Mouse (Mus musculus): ENCODE results near the gene Rpl10. TPM values are rescaled to one million over a fixed set of nuclear protein-coding genes. Genes with fewer than 3 reads are reported as not detected.

The Rpl10 gene
- 542 and 551 TPM in 2 replicates for polyA plus RNA-seq (2015; fragmentation: Nextera tagmentation; extraction: Ambion mirVana)

GRCm38 (mm10) chrX:74270062-74270901 lies at the start of gene Rpl10:
TSS of gene Rpl10 (plus strand) at chrX:74270812.
- 18% methylated on average over 42 of the region's 42 CpGs for WGBS
- H3K27ac ChIP-seq, result peak within 1 kb of the TSS; percentile 97
- H3K4me2 ChIP-seq (replicated peaks), result peak within 1 kb of the TSS; percentile 64

DNA sequence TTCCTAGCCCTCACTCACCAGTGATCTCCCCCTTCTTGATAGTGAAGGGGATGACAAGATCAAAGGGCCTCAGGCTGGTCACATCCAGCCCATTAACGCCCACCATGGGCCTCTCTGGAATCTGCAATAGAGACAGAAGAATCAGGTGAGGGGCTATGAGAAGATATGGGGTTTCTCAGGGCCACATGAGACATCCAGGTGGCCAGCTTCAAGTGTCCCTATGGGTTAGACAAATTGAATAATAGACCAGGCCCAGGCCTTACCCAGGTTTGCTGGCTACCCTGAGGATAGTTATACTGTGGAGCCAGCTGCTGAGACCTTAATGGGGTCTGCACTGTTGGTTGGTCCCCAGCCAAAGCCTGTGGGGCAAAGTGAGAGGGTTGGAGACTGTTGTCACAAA lies 40.6 kb upstream of the Rpl10 start:
- Histone ChIP-seq H3K27me3 (no peaks in the 10 kb centered on the region), H3K4me2 (replicated peaks) (no peak overlapping the region), H3K27ac (no peak overlapping the region), H3K4me3 (replicated peaks) (no peak overlapping the region), H3K4me1 (replicated peaks) (no peaks in the 10 kb centered on the region), H3K36me3 (peaks cover 96% of the 10 kb centered on the region), H3K9ac (replicated peaks) (no peak overlapping the region), H3K9me3 (no peaks in the 10 kb centered on the region)
- ATAC-seq, result no peak
- 73% methylated on average over 1 of the region's 1 CpGs for WGBS

More at GRCm38 (mm10) chrX:74270062-74270901, at the start of gene Rpl10:
- Histone ChIP-seq H3K4me1 (replicated peaks) (peaks cover 10% of the 10 kb centered on the region), H3K9me3 (no peaks in the 10 kb centered on the region), H3K36me3 (peaks cover 12% of the 10 kb centered on the region), H3K9ac (replicated peaks) (peak within 1 kb of the TSS; percentile 78), H3K4me3 (replicated peaks) (peak within 1 kb of the TSS; percentile 66), H3K27me3 (no peaks in the 10 kb centered on the region)
- peak; percentile 96 for ATAC-seq

DNA sequence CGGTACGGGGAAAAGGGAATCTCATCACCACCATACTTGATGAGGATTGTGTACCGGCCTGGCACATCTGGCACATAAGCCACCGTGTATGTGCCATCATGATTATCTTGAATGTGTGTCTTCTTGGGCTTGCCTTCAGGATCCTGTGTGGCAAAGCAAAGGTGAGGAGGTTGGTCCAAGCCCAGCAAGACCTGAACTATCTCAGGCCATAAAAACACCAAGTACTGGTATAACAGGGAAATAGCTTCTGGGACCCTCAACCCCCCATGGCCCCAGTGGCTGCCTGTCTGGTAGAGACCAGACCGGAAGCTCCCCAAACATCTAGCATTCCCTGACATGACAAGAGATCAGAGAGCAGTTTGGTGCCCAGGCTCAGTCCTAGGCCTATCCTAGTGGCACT lies 37.4 kb upstream of the Rpl10 start:
- H3K9ac ChIP-seq (replicated peaks), result no peak overlapping the region
- no peak overlapping the region for H3K27ac ChIP-seq
- peaks cover 93% of the 10 kb centered on the region for H3K36me3 ChIP-seq
- no peaks in the 10 kb centered on the region for H3K27me3 ChIP-seq
- no peak overlapping the region for H3K4me2 ChIP-seq (replicated peaks)
- H3K4me3 ChIP-seq (replicated peaks), result no peak overlapping the region
- no peaks in the 10 kb centered on the region for H3K9me3 ChIP-seq
- WGBS, result 92% methylated on average over 5 of the region's 5 CpGs
- no peaks in the 10 kb centered on the region for H3K4me1 ChIP-seq (replicated peaks)
- no peak for ATAC-seq

GRCm38 (mm10) chrX:74240332-74240731 lies 30.3 kb upstream of the Rpl10 start:
- Histone ChIP-seq H3K4me2 (replicated peaks) (no peak overlapping the region), H3K36me3 (peaks cover 70% of the 10 kb centered on the region), H3K9ac (replicated peaks) (no peak overlapping the region), H3K9me3 (no peaks in the 10 kb centered on the region), H3K27me3 (no peaks in the 10 kb centered on the region), H3K4me1 (replicated peaks) (peaks cover 16% of the 10 kb centered on the region), H3K27ac (no peak overlapping the region), H3K4me3 (replicated peaks) (no peak overlapping the region)
- no peak for ATAC-seq
- WGBS, result 92% methylated on average over 4 of the region's 4 CpGs

GRCm38 (mm10) chrX:74243396-74243795 lies 27.2 kb upstream of the Rpl10 start:
- peaks cover 45% of the 10 kb centered on the region for H3K36me3 ChIP-seq
- peaks cover 16% of the 10 kb centered on the region for H3K4me1 ChIP-seq (replicated peaks)
- H3K27me3 ChIP-seq, result no peaks in the 10 kb centered on the region
- no peak overlapping the region for H3K27ac ChIP-seq
- no peak for ATAC-seq
- no peaks in the 10 kb centered on the region for H3K9me3 ChIP-seq
- H3K4me3 ChIP-seq (replicated peaks), result peak overlapping the region; percentile 59
- 91% methylated on average over 2 of the region's 2 CpGs for WGBS
- H3K4me2 ChIP-seq (replicated peaks), result peak overlapping the region; percentile 68
- H3K9ac ChIP-seq (replicated peaks), result peak overlapping the region; percentile 78

GRCm38 (mm10) chrX:74243807-74244206 lies 26.8 kb upstream of the Rpl10 start:
- Histone ChIP-seq H3K36me3 (peaks cover 41% of the 10 kb centered on the region), H3K4me2 (replicated peaks) (peak overlapping the region; percentile 68), H3K27me3 (no peaks in the 10 kb centered on the region), H3K9ac (replicated peaks) (peak overlapping the region; percentile 78), H3K4me3 (replicated peaks) (peak overlapping the region; percentile 59), H3K9me3 (no peaks in the 10 kb centered on the region), H3K4me1 (replicated peaks) (peaks cover 16% of the 10 kb centered on the region), H3K27ac (no peak overlapping the region)
- WGBS, result 59% methylated on average over 3 of the region's 3 CpGs
- ATAC-seq, result no peak

DNA sequence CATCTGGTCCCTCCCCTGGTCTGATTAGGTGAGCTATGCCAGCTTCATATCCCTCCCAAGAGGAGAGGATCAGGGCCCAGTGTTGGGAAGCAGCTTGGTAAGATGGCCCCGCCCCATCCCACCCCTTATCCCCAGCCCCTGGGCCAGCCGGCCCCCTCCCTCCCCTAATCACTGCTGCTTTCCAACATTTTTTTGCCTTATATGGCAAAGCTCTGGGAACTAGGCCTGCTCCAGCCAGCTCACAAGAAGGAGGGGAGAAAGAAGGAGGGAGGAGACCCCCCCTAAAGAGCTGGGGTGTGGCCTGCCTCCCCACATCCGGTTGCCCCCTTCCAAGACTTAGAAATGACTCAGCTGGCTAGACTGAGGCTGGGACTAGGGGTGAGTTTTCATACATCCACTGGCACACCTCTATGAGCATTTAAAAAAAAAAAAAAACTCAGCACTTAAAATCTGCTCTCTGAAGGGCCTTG lies 26.0 kb upstream of the Rpl10 start:
- Histone ChIP-seq H3K36me3 (peaks cover 32% of the 10 kb centered on the region), H3K27me3 (no peaks in the 10 kb centered on the region), H3K4me3 (replicated peaks) (peak overlapping the region; percentile 59), H3K9ac (replicated peaks) (peak overlapping the region; percentile 78), H3K4me2 (replicated peaks) (peak overlapping the region; percentile 68), H3K27ac (peak overlapping the region; percentile 91), H3K9me3 (no peaks in the 10 kb centered on the region), H3K4me1 (replicated peaks) (peaks cover 21% of the 10 kb centered on the region)
- ATAC-seq, result peak; percentile 56
- 12% methylated on average over 3 of the region's 3 CpGs for WGBS

- H3K27ac ChIP-seq, result peak overlapping the region; percentile 91
- H3K9me3 ChIP-seq, result no peaks in the 10 kb centered on the region
- H3K4me1 ChIP-seq (replicated peaks), result peaks cover 21% of the 10 kb centered on the region
- peak overlapping the region; percentile 59 for H3K4me3 ChIP-seq (replicated peaks)
- peak overlapping the region; percentile 78 for H3K9ac ChIP-seq (replicated peaks)
- 43% methylated on average over 1 of the region's 1 CpGs for WGBS
- H3K27me3 ChIP-seq, result no peaks in the 10 kb centered on the region
- H3K4me2 ChIP-seq (replicated peaks), result peak overlapping the region; percentile 68
- no peak for ATAC-seq
- peaks cover 28% of the 10 kb centered on the region for H3K36me3 ChIP-seq
Measured at GRCm38 (mm10) chrX:74245107-74245506, 25.5 kb upstream of the Rpl10 start.

DNA sequence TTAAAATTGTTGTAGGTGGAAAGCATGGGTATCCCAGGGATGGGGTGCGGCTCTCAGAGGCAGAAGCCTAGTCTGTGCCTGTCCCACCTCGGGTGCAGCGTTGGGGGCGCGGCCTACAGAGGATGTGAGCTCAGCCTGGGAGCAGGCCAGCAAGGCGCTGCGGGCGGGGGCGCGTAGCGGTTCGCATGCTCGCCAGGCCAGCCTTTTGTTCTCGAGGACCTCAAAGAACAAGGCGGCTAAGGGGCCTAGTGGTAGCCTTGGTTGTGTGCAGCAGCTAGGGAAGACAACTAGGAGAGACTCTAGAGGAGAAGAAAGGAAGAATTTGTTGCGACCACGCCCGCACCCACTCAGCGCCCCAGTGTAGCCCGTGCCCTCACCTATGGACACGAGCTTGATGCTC lies 24.9 kb upstream of the Rpl10 start:
- peak overlapping the region; percentile 91 for H3K27ac ChIP-seq
- peak overlapping the region; percentile 68 for H3K4me2 ChIP-seq (replicated peaks)
- ATAC-seq, result peak; percentile 69
- no peaks in the 10 kb centered on the region for H3K27me3 ChIP-seq
- peaks cover 22% of the 10 kb centered on the region for H3K36me3 ChIP-seq
- peaks cover 21% of the 10 kb centered on the region for H3K4me1 ChIP-seq (replicated peaks)
- peak overlapping the region; percentile 78 for H3K9ac ChIP-seq (replicated peaks)
- H3K4me3 ChIP-seq (replicated peaks), result peak overlapping the region; percentile 59
- H3K9me3 ChIP-seq, result no peaks in the 10 kb centered on the region
- 29% methylated on average over 12 of the region's 21 CpGs for WGBS

DNA sequence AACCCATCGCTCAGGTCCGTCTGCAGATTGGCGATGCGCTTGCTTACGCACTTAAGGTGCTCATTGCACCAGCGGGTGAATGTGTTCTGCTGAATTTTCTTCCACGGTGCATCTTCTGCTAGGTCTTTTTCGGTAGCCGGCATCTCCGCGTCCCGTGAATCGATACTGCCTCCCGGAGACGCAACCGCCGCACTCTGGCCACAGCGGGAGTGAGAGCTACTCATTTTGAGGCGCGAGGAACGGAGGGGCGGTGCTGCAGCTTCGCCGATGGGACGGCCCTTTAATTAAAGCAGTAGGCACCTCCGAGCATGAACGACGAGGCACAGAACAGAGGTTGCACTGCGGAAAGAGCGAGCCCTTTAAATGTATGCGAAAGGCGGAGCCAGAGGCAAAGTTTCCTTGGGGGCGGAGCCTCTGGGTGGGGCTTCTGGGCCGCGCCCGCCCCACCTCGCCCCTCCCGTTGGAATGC lies 24.4 kb upstream of the Rpl10 start:
- Histone ChIP-seq H3K36me3 (peaks cover 16% of the 10 kb centered on the region), H3K4me3 (replicated peaks) (peak overlapping the region; percentile 59), H3K27me3 (no peaks in the 10 kb centered on the region), H3K4me2 (replicated peaks) (peak overlapping the region; percentile 68), H3K4me1 (replicated peaks) (peaks cover 21% of the 10 kb centered on the region), H3K9ac (replicated peaks) (peak overlapping the region; percentile 78), H3K9me3 (no peaks in the 10 kb centered on the region), H3K27ac (peak overlapping the region; percentile 91)
- 19% methylated on average over 37 of the region's 38 CpGs for WGBS
- peak; percentile 89 for ATAC-seq

GRCm38 (mm10) chrX:74246693-74247092 lies 23.9 kb upstream of the Rpl10 start:
- peak overlapping the region; percentile 59 for H3K4me3 ChIP-seq (replicated peaks)
- H3K9ac ChIP-seq (replicated peaks), result peak overlapping the region; percentile 59; the same call in 1 of the 2 replicates
- H3K27ac ChIP-seq, result peak overlapping the region; percentile 91
- WGBS, result 32% methylated on average over 15 of the region's 15 CpGs
- H3K9me3 ChIP-seq, result no peaks in the 10 kb centered on the region
- ATAC-seq, result peak; percentile 34
- peaks cover 21% of the 10 kb centered on the region for H3K4me1 ChIP-seq (replicated peaks)
- H3K27me3 ChIP-seq, result no peaks in the 10 kb centered on the region
- H3K36me3 ChIP-seq, result peaks cover 12% of the 10 kb centered on the region
- H3K4me2 ChIP-seq (replicated peaks), result peak overlapping the region; percentile 68

DNA sequence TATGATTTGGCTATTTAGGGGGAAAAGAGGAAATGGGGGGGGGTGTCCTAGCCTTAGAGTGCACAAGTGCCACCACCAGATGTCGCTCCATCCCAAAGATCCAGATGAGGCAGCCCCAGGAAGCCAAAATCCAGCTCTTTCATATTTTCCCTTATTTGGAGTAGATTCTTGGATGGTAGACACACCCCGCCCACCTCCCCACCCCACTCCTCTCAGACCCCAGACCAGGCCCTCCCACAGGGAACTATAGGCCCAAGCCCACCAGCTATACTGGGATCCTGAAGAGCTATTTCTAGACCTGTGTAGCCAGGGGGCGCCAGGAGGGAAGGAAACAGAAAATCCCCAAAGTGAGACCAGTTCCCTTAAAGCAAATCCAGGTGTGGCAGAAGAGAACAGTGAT lies 22.0 kb upstream of the Rpl10 start:
- 22% methylated on average over 3 of the region's 3 CpGs for WGBS
- Histone ChIP-seq H3K9ac (replicated peaks) (no peak overlapping the region), H3K4me1 (replicated peaks) (peaks cover 9% of the 10 kb centered on the region), H3K9me3 (no peaks in the 10 kb centered on the region), H3K27me3 (no peaks in the 10 kb centered on the region), H3K4me3 (replicated peaks) (peak overlapping the region; percentile 44; the same call in 1 of the 2 replicates), H3K4me2 (replicated peaks) (peak overlapping the region; percentile 63; the same call in 1 of the 2 replicates), H3K36me3 (no peaks in the 10 kb centered on the region), H3K27ac (no peak overlapping the region)
- no peak for ATAC-seq

Data from midbrain, embryonic 13.5 days (tissue).